Mouse (Mus musculus) ES-E14 (cell line): Measurements from ENCODE around the gene Anxa6.

Source experiments
- HCFC1 ChIP-seq: IDR thresholded peaks from 2 replicates; pipeline ENCODE4 v1.6.1; 2012; ENCODE audit warnings: low read length, inconsistent platforms, borderline replicate concordance; ENCODE audit not compliant: insufficient read depth
- MAFK ChIP-seq: IDR thresholded peaks from 2 replicates; pipeline ENCODE4 v1.6.1; 2014; ENCODE audit warnings: mild to moderate bottlenecking, low read depth, low read length, inconsistent platforms; ENCODE audit not compliant: insufficient read depth

- TF ChIP-seq HCFC1 (no peak), MAFK (no peak)
These were observed 3.4 kb upstream of the Anxa6 start for GRCm38 (mm10) chr11:55036601-55037000.
